Mouse (Mus musculus) limb, embryonic 12.5 days (tissue): ENCODE results near the gene Ccdc85a. TPM values are rescaled to one million over a fixed set of nuclear protein-coding genes. Genes with fewer than 3 reads are reported as not detected.

Source experiments
- ATAC-seq: fragments of 200-750 bp; cut with Nextera tagmentation; 2 replicates; pipeline ENCODE4 v1.8.0; 2017; ENCODE audit warnings: low read depth, moderate TSS enrichment; ENCODE audit not compliant: insufficient number of reproducible peaks, insufficient read depth, low FRiP score, low TSS enrichment
- H3K27ac ChIP-seq: fragments of 300-500 bp; sonication (generic); 2 replicates; pipeline ENCODE4 v1.5.1; 2016; ENCODE audit warnings: mild to moderate bottlenecking, moderate library complexity
- H3K27me3 ChIP-seq: fragments of 300-500 bp; sonication (generic); 2 replicates; pipeline ENCODE4 v1.6.1; 2016; ENCODE audit warnings: mild to moderate bottlenecking, moderate library complexity
- H3K36me3 ChIP-seq: fragments of 300-500 bp; sonication (generic); 2 replicates; pipeline ENCODE4 v1.6.1; 2016; ENCODE audit warnings: mild to moderate bottlenecking, moderate library complexity
- H3K4me1 ChIP-seq: fragments of 300-500 bp; sonication (generic); replicated peaks from 2 replicates; pipeline ENCODE4 v1.6.1; 2016
- H3K4me2 ChIP-seq: fragments of 300-500 bp; sonication (generic); 2 replicates; pipeline ENCODE4 v1.6.1; 2016; ENCODE audit warnings: mild to moderate bottlenecking, moderate library complexity
- H3K4me3 ChIP-seq: fragments of 300-500 bp; sonication (generic); replicated peaks from 2 replicates; pipeline ENCODE4 v1.5.1; 2016; ENCODE audit warnings: mild to moderate bottlenecking
- H3K9ac ChIP-seq: fragments of 300-500 bp; sonication (generic); replicated peaks from 2 replicates; pipeline ENCODE4 v1.6.1; 2016; ENCODE audit warnings: mild to moderate bottlenecking, moderate library complexity
- H3K9me3 ChIP-seq: fragments of 300-500 bp; sonication (generic); 2 replicates; pipeline ENCODE4 v1.6.1; 2016; ENCODE audit warnings: mild to moderate bottlenecking, moderate library complexity
- WGBS: fragments of 180-500 bp; shearing (Covaris S2); methylation state at CpG from one replicate; pipeline ENCODE4 v1.1.7; 2016; 5-methylcytosine and 5-hydroxymethylcytosine counted together
- polyA plus RNA-seq: library from polyadenylated mRNA; unstranded; fragments of >200 nt; fragmentation: Nextera tagmentation; extraction: Ambion mirVana; gene quantifications from 2 replicates; pipeline ENCODE4 v1.2.1, GENCODE M21; 2016

Ccdc85a gene
- 2.2 and 3.0 TPM in 2 replicates for polyA plus RNA-seq

DNA sequence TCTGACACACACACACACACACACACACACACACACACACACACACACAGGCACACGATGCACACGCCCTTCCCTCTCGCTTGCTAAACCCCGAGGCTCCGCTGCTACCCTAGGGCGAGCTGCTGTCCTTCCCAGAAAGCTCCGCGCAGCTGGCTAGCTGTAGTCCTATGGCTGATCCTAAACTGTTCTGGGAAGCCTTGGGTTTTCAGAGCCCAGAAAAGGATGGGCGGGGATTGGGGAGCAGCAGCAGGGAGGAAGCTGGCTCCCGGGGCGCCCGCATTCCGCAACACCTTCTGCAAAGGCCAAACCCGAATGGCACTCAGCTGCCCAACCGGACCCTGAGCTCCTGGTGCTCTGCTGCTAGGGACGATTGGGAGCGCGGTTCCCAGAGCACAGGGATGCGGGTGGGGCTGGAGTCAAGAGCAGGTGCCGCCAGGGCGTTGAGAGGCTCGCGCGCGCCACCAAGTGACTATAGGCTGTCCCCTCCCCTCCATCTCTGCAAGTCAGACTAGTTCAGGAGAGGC is at the start of gene Ccdc85a:
Gene Ccdc85a, minus strand, starts transcription at position 414 of the 524 bp plus-strand sequence.
- Histone ChIP-seq H3K36me3 (no peaks in the 10 kb centered on the region), H3K4me1 (0 out of 2 replicates have a peak, but pooled peaks cover 5% of the 10 kb centered on the region), H3K4me2 (peak within 1 kb of the TSS; percentile 97), H3K9me3 (no peaks in the 10 kb centered on the region), H3K4me3 (peak within 1 kb of the TSS; percentile 58), H3K27ac (no peak within 1 kb of the TSS), H3K27me3 (peaks cover 47% of the 10 kb centered on the region), H3K9ac (peak within 1 kb of the TSS; percentile 60)
- WGBS: under 1% methylated on average over 25 of the region's 25 CpGs
- peak; percentile 91 for ATAC-seq

DNA sequence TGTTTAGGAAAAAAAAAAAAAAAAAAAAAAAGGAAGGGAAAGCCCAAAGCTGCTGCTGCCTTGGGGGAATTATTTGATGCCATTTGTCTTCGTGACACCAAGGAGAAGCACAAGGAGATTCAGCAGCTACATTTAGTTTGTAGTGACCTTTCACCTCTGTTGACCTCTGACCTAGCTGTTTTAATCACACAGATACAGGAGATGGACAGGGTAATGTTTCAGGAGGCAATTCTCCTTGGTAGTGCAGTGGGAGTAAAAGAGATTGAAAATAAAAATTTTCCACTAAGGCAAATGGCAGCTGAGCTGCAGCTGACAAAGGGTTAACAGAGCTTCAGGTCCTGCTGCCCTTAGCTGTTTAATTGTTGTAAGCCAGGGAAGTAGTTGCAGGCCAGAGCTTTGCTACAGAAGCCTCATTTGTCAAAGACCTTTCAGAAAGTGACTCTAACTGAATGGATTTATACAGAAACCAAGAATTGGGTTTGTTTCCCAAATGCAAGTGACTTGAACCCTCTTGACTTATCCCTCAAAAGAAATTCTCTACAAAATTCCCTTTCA is 49.5 kb upstream of the Ccdc85a start:
- Histone ChIP-seq H3K27ac (no peak overlapping the region), H3K36me3 (no peaks in the 10 kb centered on the region)
- WGBS: 14% methylated on average over 1 of the region's 1 CpGs

DNA sequence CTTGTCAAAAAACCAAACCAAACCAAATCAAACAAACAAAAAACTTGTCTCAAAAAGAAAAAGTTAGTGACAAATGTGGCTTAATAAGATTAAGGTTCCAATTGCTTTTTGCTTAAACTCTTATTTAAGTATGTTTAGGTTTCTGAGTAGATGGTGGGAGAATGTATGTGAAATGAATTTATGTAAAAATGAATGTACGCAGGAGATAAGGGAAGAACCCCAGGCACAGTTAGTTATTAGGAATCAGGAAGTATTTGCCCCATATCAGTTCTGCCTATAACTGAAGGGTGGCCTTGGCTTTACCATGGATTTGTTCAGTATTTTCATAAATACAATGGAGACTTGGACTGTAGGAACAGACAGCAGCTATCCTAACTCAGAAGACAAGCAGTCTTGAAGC is 49.0 kb upstream of the Ccdc85a start:
- Histone ChIP-seq H3K27me3 (no peaks in the 10 kb centered on the region), H3K4me1 (no peaks in the 10 kb centered on the region), H3K4me3 (no peak overlapping the region), H3K4me2 (no peak overlapping the region), H3K36me3 (no peaks in the 10 kb centered on the region), H3K9ac (no peak overlapping the region), H3K9me3 (no peaks in the 10 kb centered on the region), H3K27ac (no peak overlapping the region)
- ATAC-seq: no peak
- WGBS: 94% methylated on average over 1 of the region's 1 CpGs

More for the DNA sequence above, 49.5 kb upstream of the Ccdc85a start:
- Histone ChIP-seq H3K9ac (no peak overlapping the region), H3K4me3 (no peak overlapping the region), H3K27me3 (no peaks in the 10 kb centered on the region), H3K4me2 (no peak overlapping the region), H3K4me1 (0 out of 2 replicates have a peak, but pooled peaks cover 3% of the 10 kb centered on the region), H3K9me3 (no peaks in the 10 kb centered on the region)
- no peak for ATAC-seq

DNA sequence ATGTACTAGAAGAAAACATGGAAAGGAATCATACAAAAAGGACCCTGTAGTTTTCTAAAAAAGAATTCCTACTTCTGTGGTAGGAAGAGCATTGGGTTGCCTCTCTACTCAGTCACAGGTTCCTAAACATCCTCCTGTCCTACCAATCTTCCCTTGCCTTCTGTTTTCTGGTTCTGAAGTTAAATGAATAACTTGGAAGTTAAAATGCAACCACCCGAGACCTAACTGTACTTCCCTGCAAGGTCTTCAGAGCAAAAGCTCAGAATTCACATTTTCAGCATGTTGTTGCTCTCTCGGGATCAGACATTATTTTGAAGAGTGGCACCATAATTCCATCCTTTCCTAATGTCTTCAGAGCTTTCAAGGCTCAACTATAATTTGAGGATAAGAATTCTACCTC is 46.6 kb upstream of the Ccdc85a start:
- 86% methylated on average over 2 of the region's 2 CpGs for WGBS

DNA sequence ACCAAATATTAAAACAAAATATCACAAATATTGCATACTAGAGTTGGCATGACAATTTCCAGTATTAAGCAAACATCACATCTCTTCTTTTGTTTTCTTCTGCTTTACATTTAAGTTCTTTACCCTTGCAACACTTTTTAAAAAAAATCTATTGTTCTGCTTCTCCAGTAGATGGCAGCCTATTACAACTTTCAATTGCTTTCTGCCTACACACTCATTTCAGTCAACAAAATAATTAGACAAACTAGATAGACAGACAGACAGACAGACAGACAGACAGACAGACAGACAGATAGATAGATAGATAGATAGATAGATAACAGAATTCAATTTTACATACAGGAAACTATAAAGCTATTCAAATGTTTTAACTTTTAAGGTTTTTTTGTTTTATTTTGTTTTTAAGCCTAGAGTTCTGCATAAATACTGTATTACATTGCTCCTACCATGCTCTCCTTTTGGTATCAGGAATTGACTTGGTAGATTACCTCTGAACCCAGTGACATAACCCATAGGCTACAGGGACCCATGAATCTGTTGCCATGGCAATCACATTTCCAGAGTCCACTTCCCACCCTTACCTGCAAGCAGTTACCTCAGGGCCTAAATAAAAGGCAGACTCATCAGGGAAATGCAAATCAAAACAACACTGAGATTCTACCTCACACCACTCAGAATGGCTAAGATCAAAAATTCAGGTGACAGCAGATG is 26.8 kb upstream of the Ccdc85a start:
- Histone ChIP-seq H3K36me3 (no peaks in the 10 kb centered on the region), H3K4me3 (no peak overlapping the region), H3K27ac (no peak overlapping the region), H3K4me2 (no peak overlapping the region), H3K9ac (no peak overlapping the region), H3K27me3 (no peaks in the 10 kb centered on the region), H3K9me3 (no peaks in the 10 kb centered on the region), H3K4me1 (no peaks in the 10 kb centered on the region)
- ATAC-seq: no peak

More for the DNA sequence above, 46.6 kb upstream of the Ccdc85a start:
- Histone ChIP-seq H3K4me3 (no peak overlapping the region), H3K9ac (no peak overlapping the region), H3K9me3 (no peaks in the 10 kb centered on the region), H3K27me3 (no peaks in the 10 kb centered on the region), H3K27ac (no peak overlapping the region), H3K36me3 (no peaks in the 10 kb centered on the region), H3K4me2 (no peak overlapping the region), H3K4me1 (no peaks in the 10 kb centered on the region)
- no peak for ATAC-seq

DNA sequence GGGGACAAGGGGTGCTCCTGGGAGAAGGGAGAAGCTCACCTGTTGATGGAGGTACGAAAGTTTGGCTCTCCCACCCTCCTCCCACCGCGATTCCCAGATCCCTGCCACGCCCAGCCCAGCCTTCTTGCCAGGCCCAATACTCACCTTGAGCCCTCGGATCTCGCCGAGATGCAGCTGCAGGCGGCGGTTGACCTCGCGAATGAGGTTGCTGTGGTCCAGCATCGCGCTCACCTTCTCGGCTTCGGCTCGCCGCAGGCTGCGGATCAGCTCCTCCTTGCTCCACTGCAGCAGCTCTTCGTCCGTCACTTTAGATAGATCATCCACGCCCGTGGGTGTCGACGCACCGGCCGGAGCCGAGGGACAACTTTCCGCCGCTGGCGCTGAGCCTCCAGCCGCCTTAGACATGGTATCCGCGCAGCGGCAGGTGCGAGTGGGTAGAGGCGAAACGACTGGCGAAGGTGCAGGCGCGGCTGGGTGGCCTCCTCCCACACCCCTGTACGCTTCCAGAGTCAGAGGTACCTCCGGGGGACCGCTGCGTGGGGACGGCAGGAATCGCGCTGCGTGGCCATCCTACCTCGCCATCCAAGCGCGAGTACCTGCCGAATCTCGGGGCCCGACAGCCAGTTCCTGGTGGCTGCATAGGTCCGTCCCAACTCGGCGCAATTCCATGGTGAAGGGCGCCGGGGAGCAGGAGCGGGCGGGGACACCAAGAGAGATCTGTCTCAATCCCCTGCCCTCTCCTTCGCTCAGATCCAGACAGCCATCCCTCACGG is 800 bp downstream of the Ccdc85a start:
- peak; percentile 9 for ATAC-seq
- Histone ChIP-seq H3K4me2 (peak overlapping the region; percentile 97), H3K4me1 (0 out of 2 replicates have a peak, but pooled peaks cover 5% of the 10 kb centered on the region), H3K27me3 (peaks cover 47% of the 10 kb centered on the region), H3K9me3 (no peaks in the 10 kb centered on the region), H3K36me3 (no peaks in the 10 kb centered on the region), H3K9ac (peak overlapping the region; percentile 60), H3K27ac (no peak overlapping the region), H3K4me3 (peak overlapping the region; percentile 58)
- WGBS: under 1% methylated on average over 62 of the region's 63 CpGs

DNA sequence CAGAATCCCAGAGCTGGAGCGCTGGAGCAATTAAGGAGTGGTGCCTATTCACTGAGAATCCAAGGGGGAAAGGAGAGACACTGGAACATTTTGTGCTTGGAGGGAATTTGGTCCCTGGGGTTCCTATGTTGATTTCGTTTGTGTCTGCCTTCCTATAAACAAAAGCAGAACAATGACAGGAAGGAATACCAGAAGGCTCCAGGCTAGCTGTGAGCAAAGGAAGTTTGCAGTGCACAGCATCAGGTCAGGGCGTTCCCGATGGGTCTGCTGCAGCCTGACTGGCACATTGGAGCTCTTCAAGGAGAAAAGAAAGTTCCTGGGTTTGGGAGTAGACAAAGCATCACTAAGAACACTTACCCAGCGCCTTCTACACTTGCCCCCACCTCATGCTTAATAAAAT is 1.9 kb downstream of the Ccdc85a start:
- Histone ChIP-seq H3K4me2 (peak overlapping the region; percentile 97; the same call in 1 of the 2 replicates), H3K27ac (no peak overlapping the region), H3K27me3 (peaks cover 47% of the 10 kb centered on the region), H3K9ac (no peak overlapping the region), H3K4me1 (0 out of 2 replicates have a peak, but pooled peaks cover 5% of the 10 kb centered on the region), H3K36me3 (no peaks in the 10 kb centered on the region), H3K9me3 (no peaks in the 10 kb centered on the region), H3K4me3 (no peak overlapping the region)
- 25% methylated on average over 5 of the region's 5 CpGs for WGBS
- no peak for ATAC-seq

DNA sequence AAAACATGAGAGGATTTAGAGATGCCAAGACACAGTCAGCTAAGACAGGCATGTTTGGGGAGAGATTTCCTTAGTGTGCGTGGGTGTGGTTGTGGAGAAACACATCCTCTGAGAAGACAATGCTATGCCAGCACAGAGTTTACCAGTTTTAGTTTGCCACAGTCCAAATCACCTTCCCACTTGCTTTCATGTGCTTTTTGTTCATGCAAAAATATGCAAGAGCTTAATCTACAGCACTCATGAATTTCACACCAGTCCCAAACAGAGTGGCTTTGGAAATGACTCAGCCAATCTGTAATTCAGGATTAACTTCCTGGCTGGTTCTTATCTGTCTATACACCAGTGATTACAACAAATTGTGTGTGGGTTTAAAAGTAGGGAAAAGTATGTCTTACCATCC is 11.7 kb downstream of the Ccdc85a start:
- H3K9ac ChIP-seq: no peak overlapping the region
- no peak overlapping the region for H3K4me2 ChIP-seq
- no peaks in the 10 kb centered on the region for H3K27me3 ChIP-seq
- H3K9me3 ChIP-seq: no peaks in the 10 kb centered on the region
- no peaks in the 10 kb centered on the region for H3K36me3 ChIP-seq
- WGBS: 93% methylated on average over 1 of the region's 1 CpGs
- no peak overlapping the region for H3K27ac ChIP-seq
- ATAC-seq: no peak
- no peak overlapping the region for H3K4me3 ChIP-seq
- H3K4me1 ChIP-seq: no peaks in the 10 kb centered on the region

DNA sequence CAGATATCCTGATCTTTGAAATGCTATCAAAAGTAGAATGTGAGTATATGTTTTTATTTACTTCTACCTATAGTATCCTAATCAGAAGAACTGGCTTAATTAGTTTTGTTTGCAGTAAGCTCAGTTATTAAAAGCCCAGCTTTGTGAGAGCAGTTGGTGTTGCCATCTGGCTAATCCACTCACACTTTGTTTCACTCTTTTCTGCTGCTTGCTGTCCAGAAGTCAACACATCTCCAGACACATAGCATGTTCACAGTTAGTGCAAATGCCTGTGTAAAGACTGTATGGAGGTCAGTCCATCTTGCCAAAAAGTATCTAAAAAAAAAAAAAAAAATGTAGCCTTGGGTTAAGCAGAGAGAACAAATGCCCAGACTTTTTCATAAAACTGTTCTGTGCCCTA is 27.7 kb downstream of the Ccdc85a start:
- H3K4me2 ChIP-seq: no peak overlapping the region
- peaks cover 3% of the 10 kb centered on the region; the same call in 1 of the 2 replicates for H3K9me3 ChIP-seq
- no peaks in the 10 kb centered on the region for H3K4me1 ChIP-seq
- H3K4me3 ChIP-seq: no peak overlapping the region
- no peak overlapping the region for H3K9ac ChIP-seq
- H3K27ac ChIP-seq: no peak overlapping the region
- no peaks in the 10 kb centered on the region for H3K36me3 ChIP-seq
- H3K27me3 ChIP-seq: peaks cover 24% of the 10 kb centered on the region
- ATAC-seq: no peak

DNA sequence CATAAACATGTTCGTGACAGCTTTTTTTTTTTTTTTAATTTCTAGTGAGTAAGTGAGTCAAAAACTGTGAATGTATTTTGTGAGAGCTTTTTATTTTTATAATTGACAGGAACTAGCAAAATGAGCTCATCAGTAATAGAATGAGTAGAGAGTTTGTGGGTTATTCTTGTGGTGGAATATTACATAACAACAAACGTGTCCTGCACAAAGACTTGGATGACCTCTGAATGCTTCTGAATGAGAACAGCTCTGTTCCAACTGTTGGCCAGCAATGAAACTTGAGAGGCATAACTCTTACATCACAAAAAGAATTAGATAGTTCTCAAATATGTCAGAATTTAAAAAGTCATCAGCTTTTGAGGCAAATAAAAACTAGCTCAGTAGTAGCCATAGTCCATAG is 40.7 kb downstream of the Ccdc85a start:
- 89% methylated on average over 2 of the region's 2 CpGs for WGBS
- no peak overlapping the region for H3K4me3 ChIP-seq
- no peak overlapping the region for H3K4me2 ChIP-seq
- no peak for ATAC-seq
- 0 out of 2 replicates have a peak, but pooled peaks cover 2% of the 10 kb centered on the region for H3K9me3 ChIP-seq
- no peak overlapping the region for H3K27ac ChIP-seq
- H3K9ac ChIP-seq: no peak overlapping the region
- H3K4me1 ChIP-seq: no peaks in the 10 kb centered on the region
- 0 out of 2 replicates have a peak, but pooled peaks cover 3% of the 10 kb centered on the region for H3K27me3 ChIP-seq
- no peaks in the 10 kb centered on the region for H3K36me3 ChIP-seq

DNA sequence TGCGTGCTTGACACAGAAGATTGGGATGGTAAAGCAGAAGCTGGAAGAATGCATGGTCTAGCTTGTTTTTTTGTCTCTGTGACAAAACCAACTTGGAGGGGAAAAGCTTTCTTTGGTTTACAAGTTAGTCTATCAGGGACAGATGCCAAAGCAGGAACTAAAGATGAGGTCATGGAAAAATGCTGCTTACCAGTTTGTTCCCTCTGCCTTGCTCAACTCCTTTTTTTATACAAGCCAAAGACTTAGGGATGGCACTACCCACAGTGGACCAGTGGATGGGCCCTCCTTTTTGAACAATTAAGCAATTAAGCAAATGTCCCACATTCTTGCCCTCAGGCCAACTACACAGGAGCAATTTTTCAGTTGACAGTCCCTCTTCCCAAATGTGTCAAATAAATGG is 42.8 kb downstream of the Ccdc85a start:
- WGBS: 94% methylated on average over 1 of the region's 1 CpGs

More for the DNA sequence above, 42.8 kb downstream of the Ccdc85a start:
- Histone ChIP-seq H3K4me3 (no peak overlapping the region), H3K27me3 (no peaks in the 10 kb centered on the region), H3K36me3 (no peaks in the 10 kb centered on the region), H3K4me2 (no peak overlapping the region), H3K27ac (no peak overlapping the region), H3K9ac (no peak overlapping the region), H3K9me3 (0 out of 2 replicates have a peak, but pooled peaks cover 2% of the 10 kb centered on the region), H3K4me1 (no peaks in the 10 kb centered on the region)
- ATAC-seq: no peak
